Mouse (Mus musculus): ENCODE data around the gene Tcp1.

- TF ChIP-seq CTCF (conservative IDR thresholded peaks at IDR 0.05; ENCODE audit: low read length) = no peak
- no peak for TF ChIP-seq POU5F1 (IDR thresholded peaks at IDR 0.05; ENCODE audit: borderline replicate concordance, low read length)
- TF ChIP-seq NANOG (IDR thresholded peaks at IDR 0.05; ENCODE audit: borderline replicate concordance, low read length) = no peak
These were observed 47.5 kb upstream of the Tcp1 start, which contains the start of gene Mas1 for GRCm38 (mm10) chr17:12868043-12868442.

All from E14TG2a.4 (cell line).